Comparison of ENCODE assay signal across 25 mouse cellular contexts in genomic region chr2:77327246-77327645, GRCm38 (mm10). TPM values are rescaled to one million over a fixed set of nuclear protein-coding genes. Genes with fewer than 3 reads are reported as not detected.
A peak's percentile ranks its signal among the peaks of the same experiment; 100 is the strongest.
DNase-seq lines count a peak whose midpoint lies in the region; ATAC-seq and TF ChIP-seq lines count a peak whose summit lies in the region.
"Had no signal": no experiment of that assay in that cellular context is flagged by ENCODE, and none has a peak within 500 bp of the region (broad histone marks: within the 10 kb centered on the region; RNA-seq: fewer than 3 reads in every experiment).

No protein-coding gene starts in this region.

- peak; percentile 81 for DNase-seq in heart, adult 11 months
- no peak for DNase-seq in heart, adult 9 months (ENCODE audit: low spot score in 2 of 2)
- DNase-seq in heart, postnatal 36 days, result no peak
- DNase-seq in heart, postnatal 0 days (ENCODE audit: low spot score), result peak; percentile 41
- no peak for DNase-seq in heart, adult 8-10 months (ENCODE audit: low spot score)
- peak; percentile 51 for DNase-seq in midbrain, embryonic 11.5 days (ENCODE audit: low spot score, missing footprints)
- no peak for DNase-seq in midbrain, embryonic 10.5 days (ENCODE audit: low spot score)
- DNase-seq: adrenal gland, adult 8-10 months; adrenal gland, postnatal 14 days; adrenal gland, postnatal 36 days; B cell, adult 2 months; cerebellum, adult 11-12 months; cerebellum, adult 2 months; cerebellum, adult 9-10 months; cerebellum, postnatal 10 days; cerebellum, postnatal 25 days had no signal

- H3K4me1 ChIP-seq in heart, embryonic 14.5 days (ENCODE audit: control insufficient read depth in 2 of 2, insufficient read depth in 2 of 2, low read length in 2 of 2), result no peaks in the 10 kb centered on the region
- H3K4me1 ChIP-seq in heart, postnatal 0 days (ENCODE audit: control insufficient read depth, insufficient read depth), result no peaks in the 10 kb centered on the region
- H3K4me1 ChIP-seq in midbrain, embryonic 11.5 days (ENCODE audit: control insufficient read depth, insufficient read depth, low read length), result no peaks in the 10 kb centered on the region
- H3K4me1 ChIP-seq in midbrain, embryonic 10.5 days, result peaks cover 10% of the 10 kb centered on the region

- no peaks in the 10 kb centered on the region for H3K9me3 ChIP-seq in heart, embryonic 14.5 days (ENCODE audit: control insufficient read depth, low read length)
- H3K9me3 ChIP-seq in heart, postnatal 0 days (replicated peaks; ENCODE audit: control insufficient read depth, low read length), result no peaks in the 10 kb centered on the region
- no peaks in the 10 kb centered on the region for H3K9me3 ChIP-seq in midbrain, embryonic 11.5 days (ENCODE audit: control insufficient read depth, low read length)
- no peaks in the 10 kb centered on the region for H3K9me3 ChIP-seq in midbrain, embryonic 10.5 days (replicated peaks)
- H3K9me3 ChIP-seq: embryonic facial prominence, embryonic 10.5 days; embryonic facial prominence, embryonic 12.5 days; forebrain, embryonic 13.5 days had no signal

- TF ChIP-seq EP300 in heart, postnatal 0 days (IDR thresholded peaks at IDR 0.05; ENCODE audit: low read depth), result no peak

- no peak for TF ChIP-seq CTCF in heart, postnatal 0 days (IDR thresholded peaks at IDR 0.05; ENCODE audit: low read depth)

- H3K4me2 ChIP-seq in heart, embryonic 14.5 days (ENCODE audit: low read length), result no peak overlapping the region
- no peak overlapping the region for H3K4me2 ChIP-seq in heart, postnatal 0 days (ENCODE audit: low read depth, low read length)
- no peak overlapping the region for H3K4me2 ChIP-seq in midbrain, embryonic 11.5 days
- H3K4me2 ChIP-seq: embryonic facial prominence, embryonic 12.5 days; forebrain, embryonic 13.5 days had no signal

- no peak overlapping the region for H3K4me3 ChIP-seq in heart, embryonic 14.5 days (ENCODE audit: control insufficient read depth in 1 of 2, insufficient read depth in 1 of 2, low read depth in 1 of 2, low read length in 2 of 2)
- H3K4me3 ChIP-seq in heart, postnatal 0 days (ENCODE audit: low read depth, low read length), result no peak overlapping the region
- H3K4me3 ChIP-seq in midbrain, embryonic 11.5 days (ENCODE audit: low read depth, low read length), result no peak overlapping the region
- H3K4me3 ChIP-seq in midbrain, embryonic 10.5 days, result no peak overlapping the region
- H3K4me3 ChIP-seq: embryonic facial prominence, embryonic 10.5 days; embryonic facial prominence, embryonic 12.5 days; forebrain, embryonic 13.5 days had no signal

- ATAC-seq in heart, embryonic 14.5 days (ENCODE audit: insufficient number of reproducible peaks, insufficient read depth, low FRiP score, low read depth), result peak; percentile 61; the same call in 1 of the 2 replicates
- ATAC-seq in heart, postnatal 0 days (ENCODE audit: insufficient read depth, low read depth), result 0 out of 2 replicates have a peak, but pooled peaks have one; percentile 41
- ATAC-seq in midbrain, embryonic 11.5 days (ENCODE audit: low FRiP score), result no peak
- ATAC-seq: activated CD4-positive, CD25-positive, alpha-beta regulatory T cell, adult 4 months; CD4-positive, CD25-positive, alpha-beta regulatory T cell, adult 4 months; forebrain, embryonic 13.5 days; Patski had no signal

- no peak overlapping the region for H3K9ac ChIP-seq in heart, embryonic 14.5 days (ENCODE audit: low read length)
- H3K9ac ChIP-seq in heart, postnatal 0 days (replicated peaks; ENCODE audit: low read depth, low read length), result no peak overlapping the region
- H3K9ac ChIP-seq in midbrain, embryonic 11.5 days (ENCODE audit: low read length), result no peak overlapping the region
- H3K9ac ChIP-seq: embryonic facial prominence, embryonic 12.5 days; forebrain, embryonic 13.5 days had no signal

- 52% methylated on average over 3 of the region's 3 CpGs for WGBS in heart, embryonic 14.5 days
- 45% methylated on average over 3 of the region's 3 CpGs for WGBS in heart, postnatal 0 days
- 87% methylated on average over 3 of the region's 3 CpGs for WGBS in midbrain, embryonic 11.5 days
- 85% methylated on average over 3 of the region's 3 CpGs for WGBS in midbrain, embryonic 10.5 days

- intact Hi-C loops in heart, postnatal 36 days (cut with DNase I), result no loop called here

- H3K27me3 ChIP-seq in heart, embryonic 14.5 days (ENCODE audit: control insufficient read depth, insufficient read depth, low read length), result no peaks in the 10 kb centered on the region
- H3K27me3 ChIP-seq in heart, postnatal 0 days (ENCODE audit: control insufficient read depth, insufficient read depth, low read length), result no peaks in the 10 kb centered on the region
- no peaks in the 10 kb centered on the region for H3K27me3 ChIP-seq in midbrain, embryonic 11.5 days (ENCODE audit: control insufficient read depth, insufficient read depth, low read length)
- H3K27me3 ChIP-seq in midbrain, embryonic 10.5 days (ENCODE audit: low read depth, poor library complexity, severe bottlenecking), result no peaks in the 10 kb centered on the region
- H3K27me3 ChIP-seq: CH12.LX; embryonic facial prominence, embryonic 12.5 days; forebrain, embryonic 13.5 days had no signal

- no peaks in the 10 kb centered on the region for H3K36me3 ChIP-seq in heart, embryonic 14.5 days (ENCODE audit: control insufficient read depth, insufficient read depth, low read length)
- H3K36me3 ChIP-seq in heart, postnatal 0 days (replicated peaks; ENCODE audit: control insufficient read depth, insufficient read depth, low read length), result no peaks in the 10 kb centered on the region
- H3K36me3 ChIP-seq in midbrain, embryonic 11.5 days (ENCODE audit: control insufficient read depth, insufficient read depth, low read length), result no peaks in the 10 kb centered on the region
- no peaks in the 10 kb centered on the region for H3K36me3 ChIP-seq in midbrain, embryonic 10.5 days
- H3K36me3 ChIP-seq: embryonic facial prominence, embryonic 10.5 days; embryonic facial prominence, embryonic 12.5 days; G1E had no signal

- H3K27ac ChIP-seq in heart, embryonic 14.5 days (replicated peaks in 1 of 2; ENCODE audit: control insufficient read depth in 1 of 2, insufficient read depth in 1 of 2, low read depth in 2 of 2, low read length in 2 of 2), result 0 out of 4 replicates have a peak overlapping the region, but pooled peaks of 1 of the 2 experiments have one; percentile 1
- no peak overlapping the region; the same call in 1 of the 2 replicates for H3K27ac ChIP-seq in heart, postnatal 0 days (ENCODE audit: low read depth)
- H3K27ac ChIP-seq in midbrain, embryonic 11.5 days (ENCODE audit: low read depth, low read length), result no peak overlapping the region
- no peak overlapping the region for H3K27ac ChIP-seq in midbrain, embryonic 10.5 days (replicated peaks)
- H3K27ac ChIP-seq: embryonic facial prominence, embryonic 10.5 days; embryonic facial prominence, embryonic 12.5 days; forebrain, embryonic 13.5 days had no signal

RNA-seq across cellular contexts. Expression of gene Sestd1, which starts 46.9 kb away (rescaled TPM):
- 14.8 and 15.2 TPM in 2 replicates for polyA plus RNA-seq in heart, embryonic 14.5 days (2014; fragmentation: Nextera tagmentation; extraction: Ambion mirVana)
- total RNA-seq in heart, postnatal 36 days (2021), result 10 to 100 TPM; 20.8 to 22.4 TPM
- total RNA-seq in heart, postnatal 0 days (2014; rRNA removed; ENCODE audit: low replicate concordance), result 9.2 and 9.8 TPM in 2 replicates
- polyA plus RNA-seq in heart, postnatal 0 days (2015; fragmentation: Nextera tagmentation; extraction: Ambion mirVana), result 8.6 and 9.7 TPM in 2 replicates
- 10 to 100 TPM; 16.3 to 19.4 (median 17.2) TPM for total RNA-seq in heart, adult 8-10 months (2022)
- 24.8 and 27.3 TPM in 2 replicates for polyA plus RNA-seq in midbrain, embryonic 11.5 days (2014; fragmentation: Nextera tagmentation; extraction: Ambion mirVana)
- 14.7 and 18.4 TPM in 2 replicates for polyA plus RNA-seq in midbrain, embryonic 10.5 days (2016; fragmentation: Nextera tagmentation; extraction: Ambion mirVana)
- total RNA-seq: CH12.LX had no signal

Comparison
In these comparisons a context has a peak if more than half of its experiments do, and no peak if none do; other contexts are left out.
1. DNase-seq: peak in heart, adult 11 months (single experiment), heart, postnatal 0 days (single experiment) and midbrain, embryonic 11.5 days (single experiment); none in heart, adult 9 months (0 of 2), heart, postnatal 36 days (0 of 2), heart, adult 8-10 months (single experiment) and midbrain, embryonic 10.5 days (single experiment).